Mouse (Mus musculus): ENCODE results near the gene Zfp646.

DNA sequence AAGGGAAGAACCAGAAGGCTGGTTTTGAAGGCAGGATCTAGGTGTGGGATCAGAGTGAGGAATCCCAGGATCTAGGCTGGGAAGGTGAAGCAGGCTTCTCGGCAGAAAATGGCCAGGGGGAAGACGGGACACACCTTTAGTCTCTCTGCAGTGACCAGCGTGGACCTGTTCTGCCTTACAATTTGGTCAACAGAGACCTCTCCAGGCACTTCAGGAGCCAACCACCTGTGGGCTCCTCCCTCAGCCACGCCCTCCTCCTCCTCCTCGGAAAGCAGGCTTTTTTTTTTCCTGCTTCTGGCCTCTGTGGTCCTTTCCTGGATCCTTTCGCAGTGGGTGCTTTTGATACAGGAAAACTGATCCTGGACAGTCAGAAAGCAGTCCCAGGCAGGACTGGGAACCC is 53.9 kb downstream of the Zfp646 start, which contains the start of gene Prss8:
- TF ChIP-seq CTCF (IDR thresholded peaks at IDR 0.05) (no peak), EP300 (IDR thresholded peaks at IDR 0.05) (peak; percentile 45; the same call in 1 of the 2 replicates)
